In the genomic region with DNA sequence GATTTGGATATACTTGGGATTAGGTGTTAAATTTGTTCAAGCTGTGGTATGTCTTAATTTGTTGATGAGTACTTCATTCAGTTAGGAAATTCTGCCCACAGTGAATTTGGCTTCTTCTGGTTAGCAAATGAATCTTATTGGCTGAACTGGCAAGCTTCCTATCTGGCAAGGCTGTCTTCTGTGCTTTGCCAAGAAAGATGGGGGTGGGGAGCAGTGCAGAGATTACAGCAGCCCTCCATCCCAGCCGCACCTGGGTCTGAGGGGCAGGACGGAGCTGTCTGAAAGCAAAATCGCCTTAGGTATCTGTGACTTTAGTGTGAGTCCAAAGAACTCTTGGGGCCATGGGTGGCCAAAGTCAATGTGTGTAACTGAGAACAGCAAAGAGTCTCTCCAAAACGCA, we compare ENCODE assay signal across 14 mouse cellular contexts. TPM values are rescaled to one million over a fixed set of nuclear protein-coding genes. Genes with fewer than 3 reads are reported as not detected.
DNase-seq lines count a peak whose midpoint lies in the region; ATAC-seq lines count a peak whose summit lies in the region.
"Had no signal": no experiment of that assay in that cellular context is flagged by ENCODE, and none has a peak within 500 bp of the region (broad histone marks: within the 10 kb centered on the region; RNA-seq: fewer than 3 reads in every experiment).

No protein-coding gene starts in this region.

- ATAC-seq in forebrain, embryonic 13.5 days, result peak; percentile 45; the same call in 1 of the 2 replicates
- ATAC-seq in forebrain, embryonic 11.5 days (replicated peaks; ENCODE audit: low FRiP score), result no peak
- ATAC-seq: midbrain, embryonic 15.5 days had no signal

- H3K27me3 ChIP-seq in forebrain, embryonic 13.5 days, result no peaks in the 10 kb centered on the region
- H3K27me3 ChIP-seq in forebrain, embryonic 11.5 days (ENCODE audit: control insufficient read depth, insufficient read depth, low read length), result no peaks in the 10 kb centered on the region
- H3K27me3 ChIP-seq: kidney, embryonic 15.5 days; liver, embryonic 13.5 days; midbrain, embryonic 15.5 days; neural tube, embryonic 12.5 days had no signal

- H3K27ac ChIP-seq in forebrain, embryonic 13.5 days, result no peak overlapping the region
- H3K27ac ChIP-seq in forebrain, embryonic 11.5 days (ENCODE audit: low read depth, low read length), result no peak overlapping the region
- H3K27ac ChIP-seq: kidney, embryonic 15.5 days; liver, embryonic 13.5 days; midbrain, embryonic 15.5 days; neural tube, embryonic 12.5 days had no signal

- H3K9me3 ChIP-seq in forebrain, embryonic 13.5 days (replicated peaks), result no peaks in the 10 kb centered on the region
- H3K9me3 ChIP-seq in forebrain, embryonic 11.5 days (ENCODE audit: control insufficient read depth, low read length), result no peaks in the 10 kb centered on the region
- H3K9me3 ChIP-seq: kidney, embryonic 15.5 days; liver, embryonic 13.5 days; midbrain, embryonic 15.5 days; neural tube, embryonic 12.5 days had no signal

- no peaks in the 10 kb centered on the region for H3K36me3 ChIP-seq in forebrain, embryonic 13.5 days (ENCODE audit: poor library complexity, severe bottlenecking)
- no peaks in the 10 kb centered on the region for H3K36me3 ChIP-seq in forebrain, embryonic 11.5 days (ENCODE audit: control insufficient read depth, insufficient read depth, low read length)
- H3K36me3 ChIP-seq: kidney, embryonic 15.5 days; liver, embryonic 13.5 days; midbrain, embryonic 15.5 days; neural tube, embryonic 12.5 days had no signal

- H3K4me3 ChIP-seq in forebrain, embryonic 13.5 days, result no peak overlapping the region
- no peak overlapping the region for H3K4me3 ChIP-seq in forebrain, embryonic 11.5 days (ENCODE audit: low read depth, low read length)
- H3K4me3 ChIP-seq: kidney, embryonic 15.5 days; liver, embryonic 13.5 days; midbrain, embryonic 15.5 days; neural tube, embryonic 12.5 days had no signal

- 35% methylated on average over 4 of the region's 4 CpGs for WGBS in forebrain, embryonic 13.5 days
- 34% methylated on average over 4 of the region's 4 CpGs for WGBS in forebrain, embryonic 11.5 days

- H3K4me1 ChIP-seq in forebrain, embryonic 13.5 days, result peaks cover 16% of the 10 kb centered on the region; the same call in 1 of the 2 replicates
- no peaks in the 10 kb centered on the region for H3K4me1 ChIP-seq in forebrain, embryonic 11.5 days (replicated peaks; ENCODE audit: control insufficient read depth, insufficient read depth, low read length)
- H3K4me1 ChIP-seq: kidney, embryonic 15.5 days; liver, embryonic 13.5 days; neural tube, embryonic 12.5 days had no signal

- DNase-seq in forebrain, embryonic 11.5 days (ENCODE audit: low spot score), result no peak
- peak; percentile 25 for DNase-seq in ovary, adult 18-20 months (ENCODE audit: low spot score)
- no peak for DNase-seq in ovary, postnatal 10 days (ENCODE audit: low spot score)
- peak; percentile 29 to 53 for DNase-seq in cerebellum, postnatal 25 days
- no peak for DNase-seq in layer of hippocampus, adult 9-10 months (ENCODE audit: low spot score)
- no peak for DNase-seq in frontal cortex, postnatal 36 days (ENCODE audit: low spot score in 2 of 2)
- DNase-seq: gastrocnemius, postnatal 14 days; liver, embryonic 13.5 days; lung, postnatal 4 days had no signal

- no peak overlapping the region for H3K9ac ChIP-seq in forebrain, embryonic 13.5 days
- H3K9ac ChIP-seq in forebrain, embryonic 11.5 days (ENCODE audit: low read length), result no peak overlapping the region
- H3K9ac ChIP-seq: kidney, embryonic 15.5 days; liver, embryonic 13.5 days; midbrain, embryonic 15.5 days; neural tube, embryonic 12.5 days had no signal

- no peak overlapping the region for H3K4me2 ChIP-seq in forebrain, embryonic 13.5 days
- no peak overlapping the region for H3K4me2 ChIP-seq in forebrain, embryonic 11.5 days (ENCODE audit: low read depth, low read length, severe bottlenecking)
- H3K4me2 ChIP-seq: heart, embryonic 11.5 days; kidney, embryonic 15.5 days; liver, embryonic 13.5 days; midbrain, embryonic 15.5 days; neural tube, embryonic 12.5 days had no signal

RNA-seq across cellular contexts. Expression of a gene that starts 40.9 kb away (rescaled TPM):
- 3.8 and 3.9 TPM in 2 replicates for polyA plus RNA-seq in forebrain, embryonic 13.5 days (2015; fragmentation: Nextera tagmentation; extraction: Ambion mirVana)
- polyA plus RNA-seq in forebrain, embryonic 11.5 days (2014; fragmentation: Nextera tagmentation; extraction: Ambion mirVana), result 1.3 and 1.8 TPM in 2 replicates

Comparison
In these comparisons a context has a peak if more than half of its experiments do, and no peak if none do; other contexts are left out.
1. DNase-seq: peak in ovary, adult 18-20 months (single experiment) and cerebellum, postnatal 25 days (2 of 2); none in forebrain, embryonic 11.5 days (single experiment), ovary, postnatal 10 days (single experiment), layer of hippocampus, adult 9-10 months (single experiment) and frontal cortex, postnatal 36 days (0 of 2).